Mouse (Mus musculus): ENCODE results near the gene Plxna4. TPM values are rescaled to one million over a fixed set of nuclear protein-coding genes. Genes with fewer than 3 reads are reported as not detected.

Gene Plxna4
- polyA plus RNA-seq, 1 experiment from 2014 or later, result 6.1 TPM

- Histone ChIP-seq H3K9me3 (ENCODE audit: control insufficient read depth, low read length) (no peaks in the 10 kb centered on the region), H3K4me3 (ENCODE audit: low read depth, low read length) (no peak overlapping the region), H3K4me1 (ENCODE audit: control insufficient read depth, insufficient read depth, low read length) (no peaks in the 10 kb centered on the region; the same call in 1 of the 2 replicates), H3K27me3 (replicated peaks; ENCODE audit: control insufficient read depth, insufficient read depth, low read length) (no peaks in the 10 kb centered on the region), H3K4me2 (ENCODE audit: low read depth, low read length) (no peak overlapping the region), H3K27ac (replicated peaks; ENCODE audit: low read depth, low read length) (no peak overlapping the region), H3K36me3 (ENCODE audit: control insufficient read depth, insufficient read depth, low read length) (no peaks in the 10 kb centered on the region), H3K9ac (ENCODE audit: low read depth, low read length) (no peak overlapping the region)
- DNase-seq (ENCODE audit: low spot score) (no peak), ATAC-seq (ENCODE audit: low read depth) (no peak)
- WGBS, result 49% methylated on average over 5 of the region's 5 CpGs
Measured at GRCm38 (mm10) chr6:32357497-32357896, 230.5 kb downstream of the Plxna4 start.

GRCm38 (mm10) chr6:32355559-32355958, 232.4 kb downstream of the Plxna4 start:
- no peaks in the 10 kb centered on the region for H3K9me3 ChIP-seq (ENCODE audit: control insufficient read depth, low read length)
- no peak overlapping the region for H3K4me2 ChIP-seq (ENCODE audit: low read depth, low read length)
- ATAC-seq (ENCODE audit: low read depth), result no peak
- no peaks in the 10 kb centered on the region for H3K36me3 ChIP-seq (ENCODE audit: control insufficient read depth, insufficient read depth, low read length)
- H3K4me3 ChIP-seq (ENCODE audit: low read depth, low read length), result no peak overlapping the region
- H3K4me1 ChIP-seq (ENCODE audit: control insufficient read depth, insufficient read depth, low read length), result no peaks in the 10 kb centered on the region
- H3K27ac ChIP-seq (replicated peaks; ENCODE audit: low read depth, low read length), result no peak overlapping the region
- 76% methylated on average over 4 of the region's 4 CpGs for WGBS
- no peak overlapping the region for H3K9ac ChIP-seq (ENCODE audit: low read depth, low read length)
- DNase-seq (ENCODE audit: low spot score), result no peak
- H3K27me3 ChIP-seq (replicated peaks; ENCODE audit: control insufficient read depth, insufficient read depth, low read length), result no peaks in the 10 kb centered on the region

- H3K4me1 ChIP-seq (ENCODE audit: control insufficient read depth, insufficient read depth, low read length), result 0 out of 2 replicates have a peak, but pooled peaks cover 3% of the 10 kb centered on the region
- no peak overlapping the region for H3K4me3 ChIP-seq (ENCODE audit: low read depth, low read length)
- WGBS, result 71% methylated on average over 2 of the region's 2 CpGs
- H3K9me3 ChIP-seq (ENCODE audit: control insufficient read depth, low read length), result no peaks in the 10 kb centered on the region
- ATAC-seq (ENCODE audit: low read depth) (no peak; the same call in 1 of the 2 replicates), DNase-seq (ENCODE audit: low spot score) (no peak)
- H3K9ac ChIP-seq (ENCODE audit: low read depth, low read length), result no peak overlapping the region
- H3K27ac ChIP-seq (replicated peaks; ENCODE audit: low read depth, low read length), result no peak overlapping the region
- H3K4me2 ChIP-seq (ENCODE audit: low read depth, low read length), result no peak overlapping the region
- H3K27me3 ChIP-seq (replicated peaks; ENCODE audit: control insufficient read depth, insufficient read depth, low read length), result no peaks in the 10 kb centered on the region
- no peaks in the 10 kb centered on the region for H3K36me3 ChIP-seq (ENCODE audit: control insufficient read depth, insufficient read depth, low read length)
Measured at GRCm38 (mm10) chr6:32348996-32349395, 239.0 kb downstream of the Plxna4 start.

GRCm38 (mm10) chr6:32348126-32348525, 239.9 kb downstream of the Plxna4 start:
- H3K36me3 ChIP-seq (ENCODE audit: control insufficient read depth, insufficient read depth, low read length), result no peaks in the 10 kb centered on the region
- H3K4me3 ChIP-seq (ENCODE audit: low read depth, low read length), result no peak overlapping the region
- H3K27ac ChIP-seq (replicated peaks; ENCODE audit: low read depth, low read length), result no peak overlapping the region
- H3K4me2 ChIP-seq (ENCODE audit: low read depth, low read length), result no peak overlapping the region
- ATAC-seq (ENCODE audit: low read depth) (no peak), DNase-seq (ENCODE audit: low spot score) (no peak)
- no peaks in the 10 kb centered on the region for H3K27me3 ChIP-seq (replicated peaks; ENCODE audit: control insufficient read depth, insufficient read depth, low read length)
- 0 out of 2 replicates have a peak, but pooled peaks cover 3% of the 10 kb centered on the region for H3K4me1 ChIP-seq (ENCODE audit: control insufficient read depth, insufficient read depth, low read length)
- 76% methylated on average over 6 of the region's 6 CpGs for WGBS
- H3K9ac ChIP-seq (ENCODE audit: low read depth, low read length), result no peak overlapping the region
- H3K9me3 ChIP-seq (ENCODE audit: control insufficient read depth, low read length), result no peaks in the 10 kb centered on the region

GRCm38 (mm10) chr6:32346015-32346414, 242.0 kb downstream of the Plxna4 start:
- no peaks in the 10 kb centered on the region for H3K27me3 ChIP-seq (replicated peaks; ENCODE audit: control insufficient read depth, insufficient read depth, low read length)
- 0 out of 2 replicates have a peak, but pooled peaks cover 3% of the 10 kb centered on the region for H3K4me1 ChIP-seq (ENCODE audit: control insufficient read depth, insufficient read depth, low read length)
- H3K27ac ChIP-seq (replicated peaks; ENCODE audit: low read depth, low read length), result no peak overlapping the region
- H3K4me2 ChIP-seq (ENCODE audit: low read depth, low read length), result no peak overlapping the region
- H3K36me3 ChIP-seq (ENCODE audit: control insufficient read depth, insufficient read depth, low read length), result no peaks in the 10 kb centered on the region
- no peak overlapping the region for H3K9ac ChIP-seq (ENCODE audit: low read depth, low read length)
- no peak for DNase-seq (ENCODE audit: low spot score)
- WGBS, result 75% methylated on average over 2 of the region's 2 CpGs
- no peaks in the 10 kb centered on the region for H3K9me3 ChIP-seq (ENCODE audit: control insufficient read depth, low read length)
- no peak overlapping the region for H3K4me3 ChIP-seq (ENCODE audit: low read depth, low read length)
- ATAC-seq (ENCODE audit: low read depth), result no peak

GRCm38 (mm10) chr6:32342727-32343126, 245.3 kb downstream of the Plxna4 start:
- no peak for DNase-seq (ENCODE audit: low spot score)
- Histone ChIP-seq H3K27ac (replicated peaks; ENCODE audit: low read depth, low read length) (no peak overlapping the region), H3K4me2 (ENCODE audit: low read depth, low read length) (no peak overlapping the region), H3K36me3 (ENCODE audit: control insufficient read depth, insufficient read depth, low read length) (no peaks in the 10 kb centered on the region), H3K27me3 (replicated peaks; ENCODE audit: control insufficient read depth, insufficient read depth, low read length) (no peaks in the 10 kb centered on the region), H3K9ac (ENCODE audit: low read depth, low read length) (no peak overlapping the region), H3K4me1 (ENCODE audit: control insufficient read depth, insufficient read depth, low read length) (0 out of 2 replicates have a peak, but pooled peaks cover 3% of the 10 kb centered on the region), H3K9me3 (ENCODE audit: control insufficient read depth, low read length) (no peaks in the 10 kb centered on the region), H3K4me3 (ENCODE audit: low read depth, low read length) (no peak overlapping the region)
- WGBS, result 75% methylated on average over 8 of the region's 8 CpGs
- ATAC-seq (ENCODE audit: low read depth), result no peak

- ATAC-seq (ENCODE audit: low read depth) (no peak), DNase-seq (ENCODE audit: low spot score) (no peak)
- WGBS, result 82% methylated on average over 6 of the region's 6 CpGs
- Histone ChIP-seq H3K27ac (replicated peaks; ENCODE audit: low read depth, low read length) (no peak overlapping the region), H3K4me1 (ENCODE audit: control insufficient read depth, insufficient read depth, low read length) (0 out of 2 replicates have a peak, but pooled peaks cover 3% of the 10 kb centered on the region), H3K9ac (ENCODE audit: low read depth, low read length) (no peak overlapping the region), H3K4me2 (ENCODE audit: low read depth, low read length) (no peak overlapping the region), H3K9me3 (ENCODE audit: control insufficient read depth, low read length) (no peaks in the 10 kb centered on the region), H3K4me3 (ENCODE audit: low read depth, low read length) (no peak overlapping the region), H3K27me3 (replicated peaks; ENCODE audit: control insufficient read depth, insufficient read depth, low read length) (no peaks in the 10 kb centered on the region), H3K36me3 (ENCODE audit: control insufficient read depth, insufficient read depth, low read length) (no peaks in the 10 kb centered on the region)
Measured at GRCm38 (mm10) chr6:32342272-32342671, 245.7 kb downstream of the Plxna4 start.

GRCm38 (mm10) chr6:32338416-32338943, 249.5 kb downstream of the Plxna4 start:
- 27% methylated on average over 7 of the region's 8 CpGs for WGBS
- no peak overlapping the region for H3K4me3 ChIP-seq (ENCODE audit: low read depth, low read length)
- H3K27me3 ChIP-seq (replicated peaks; ENCODE audit: control insufficient read depth, insufficient read depth, low read length), result no peaks in the 10 kb centered on the region
- H3K9me3 ChIP-seq (ENCODE audit: control insufficient read depth, low read length), result no peaks in the 10 kb centered on the region
- no peak for DNase-seq (ENCODE audit: low spot score)
- H3K36me3 ChIP-seq (ENCODE audit: control insufficient read depth, insufficient read depth, low read length), result no peaks in the 10 kb centered on the region
- no peaks in the 10 kb centered on the region for H3K4me1 ChIP-seq (ENCODE audit: control insufficient read depth, insufficient read depth, low read length)
- no peak overlapping the region for H3K4me2 ChIP-seq (ENCODE audit: low read depth, low read length)
- H3K27ac ChIP-seq (replicated peaks; ENCODE audit: low read depth, low read length), result no peak overlapping the region
- H3K9ac ChIP-seq (ENCODE audit: low read depth, low read length), result no peak overlapping the region
- ATAC-seq (ENCODE audit: low read depth), result no peak

GRCm38 (mm10) chr6:32331281-32331680, 256.7 kb downstream of the Plxna4 start:
- H3K9ac ChIP-seq (ENCODE audit: low read depth, low read length), result no peak overlapping the region
- no peaks in the 10 kb centered on the region for H3K9me3 ChIP-seq (ENCODE audit: control insufficient read depth, low read length)
- no peak overlapping the region for H3K4me2 ChIP-seq (ENCODE audit: low read depth, low read length)
- no peak for ATAC-seq (ENCODE audit: low read depth)
- peaks cover 11% of the 10 kb centered on the region; the same call in 1 of the 2 replicates for H3K4me1 ChIP-seq (ENCODE audit: control insufficient read depth, insufficient read depth, low read length)
- no peaks in the 10 kb centered on the region for H3K27me3 ChIP-seq (replicated peaks; ENCODE audit: control insufficient read depth, insufficient read depth, low read length)
- DNase-seq (ENCODE audit: low spot score), result no peak
- no peaks in the 10 kb centered on the region for H3K36me3 ChIP-seq (ENCODE audit: control insufficient read depth, insufficient read depth, low read length)
- H3K27ac ChIP-seq (replicated peaks; ENCODE audit: low read depth, low read length), result no peak overlapping the region
- no peak overlapping the region for H3K4me3 ChIP-seq (ENCODE audit: low read depth, low read length)
